Mouse (Mus musculus) gastrocnemius, adult 18-20 months (tissue): Measurements from ENCODE around the gene Galt. TPM values are rescaled to one million over a fixed set of nuclear protein-coding genes. Genes with fewer than 3 reads are reported as not detected.
"Not testable (repeated sequence)": the region's sequence is repeated elsewhere in the genome, so short reads cannot be mapped to it uniquely, and the experiment has no call there.

Experiments used
- DNase-seq: peaks from one replicate; pipeline ENCODE4 v3.0.0; 2021; ENCODE audit warnings: low spot score
- total RNA-seq, 2 experiments: library from RNA; stranded (reverse); gene quantifications; 2 replicates each; pipeline ENCODE4 v1.2.3; 2021

The Galt gene
- total RNA-seq, 2 experiments from 2014 or later: 30.0 to 32.8 TPM

- DNase-seq: no peak
These were observed 15.8 kb upstream of the Galt start for GRCm38 (mm10) chr4:41739260-41739659.

GRCm38 (mm10) chr4:41740380-41741157, 14.5 kb upstream of the Galt start:
- peak; percentile 50 for DNase-seq

- peak; percentile 94 for DNase-seq
These were observed 13.9 kb upstream of the Galt start for GRCm38 (mm10) chr4:41741158-41741560.

- no peak for DNase-seq
These were observed 10.9 kb upstream of the Galt start for GRCm38 (mm10) chr4:41744131-41744530.

- no peak for DNase-seq
These were observed 10.0 kb upstream of the Galt start for GRCm38 (mm10) chr4:41745021-41745420.

GRCm38 (mm10) chr4:41755338-41756305, 594 bp downstream of the Galt start, which contains the start of gene Sigmar1:
Gene Sigmar1 (minus strand): TSS chr4:41756157.
- peak; percentile 82 for DNase-seq

- DNase-seq: no peak
These were observed 1.4 kb downstream of the Galt start for GRCm38 (mm10) chr4:41756440-41756839.

GRCm38 (mm10) chr4:41757321-41757720, 2.3 kb downstream of the Galt start:
- no peak for DNase-seq

GRCm38 (mm10) chr4:41758021-41758420, 3.0 kb downstream of the Galt start:
- no peak for DNase-seq

- DNase-seq: no peak
These were observed 3.7 kb downstream of the Galt start for GRCm38 (mm10) chr4:41758701-41759100.

GRCm38 (mm10) chr4:41759206-41759605, 4.2 kb downstream of the Galt start:
- no peak for DNase-seq

GRCm38 (mm10) chr4:41759656-41760287, 4.7 kb downstream of the Galt start:
- no peak for DNase-seq

- peak; percentile 96 for DNase-seq
These were observed 5.3 kb downstream of the Galt start for GRCm38 (mm10) chr4:41760288-41760721.

GRCm38 (mm10) chr4:41760911-41761310, 5.9 kb downstream of the Galt start:
- DNase-seq: no peak

- no peak for DNase-seq
These were observed 6.7 kb downstream of the Galt start for GRCm38 (mm10) chr4:41761680-41762079.

GRCm38 (mm10) chr4:41762099-41762687, 7.2 kb downstream of the Galt start:
- DNase-seq: no peak

GRCm38 (mm10) chr4:41762688-41763114, 7.7 kb downstream of the Galt start:
- DNase-seq: peak; percentile 76

- not testable (repeated sequence) for DNase-seq
These were observed 8.1 kb downstream of the Galt start for GRCm38 (mm10) chr4:41763176-41763575.

- not testable (repeated sequence) for DNase-seq
These were observed 12.3 kb downstream of the Galt start for GRCm38 (mm10) chr4:41767301-41767700.

- DNase-seq: not testable (repeated sequence)
These were observed 17.9 kb downstream of the Galt start for GRCm38 (mm10) chr4:41772946-41773345.

- peak; percentile 75 for DNase-seq
These were observed 18.5 kb downstream of the Galt start for GRCm38 (mm10) chr4:41773502-41773901.
